Mouse (Mus musculus) embryonic facial prominence, embryonic 15.5 days (tissue): ENCODE measurements around the gene Trmt112. TPM values are rescaled to one million over a fixed set of nuclear protein-coding genes. Genes with fewer than 3 reads are reported as not detected.
A peak's percentile ranks its signal among the peaks of the same experiment; 100 is the strongest.

Source experiments
- ATAC-seq: fragments of 200-750 bp; cut with Nextera tagmentation; 2 replicates; pipeline ENCODE4 v1.8.0; 2017; ENCODE audit warnings: low read depth, moderate TSS enrichment; ENCODE audit not compliant: insufficient number of reproducible peaks, low FRiP score, low TSS enrichment
- H3K27ac ChIP-seq: fragments of 300-500 bp; sonication (generic); replicated peaks from 2 replicates; pipeline ENCODE4 v1.5.1; 2015; ENCODE audit warnings: mild to moderate bottlenecking, inconsistent platforms
- H3K27me3 ChIP-seq: fragments of 300-500 bp; sonication (generic); 2 replicates; pipeline ENCODE4 v1.6.1; 2015; ENCODE audit warnings: inconsistent platforms
- H3K36me3 ChIP-seq: fragments of 300-500 bp; sonication (generic); 2 replicates; pipeline ENCODE4 v1.6.1; 2015; ENCODE audit warnings: mild to moderate bottlenecking, inconsistent platforms
- H3K4me1 ChIP-seq: fragments of 300-500 bp; sonication (generic); 2 replicates; pipeline ENCODE4 v1.6.1; 2015; ENCODE audit warnings: inconsistent platforms
- H3K4me2 ChIP-seq: fragments of 300-500 bp; sonication (generic); replicated peaks from 2 replicates; pipeline ENCODE4 v1.6.1; 2015; ENCODE audit warnings: mild to moderate bottlenecking, inconsistent platforms
- H3K4me3 ChIP-seq: fragments of 300-500 bp; sonication (generic); replicated peaks from 2 replicates; pipeline ENCODE4 v1.5.1; 2015; ENCODE audit warnings: mild to moderate bottlenecking, inconsistent platforms
- H3K9ac ChIP-seq: fragments of 300-500 bp; sonication (generic); 2 replicates; pipeline ENCODE4 v1.6.1; 2015; ENCODE audit warnings: inconsistent platforms
- H3K9me3 ChIP-seq: fragments of 300-500 bp; sonication (generic); replicated peaks from 2 replicates; pipeline ENCODE4 v1.6.1; 2016; ENCODE audit warnings: inconsistent platforms
- WGBS: fragments of 180-500 bp; shearing (Covaris S2); methylation state at CpG from one replicate; pipeline ENCODE4 v1.1.7; 2015; 5-methylcytosine and 5-hydroxymethylcytosine counted together
- polyA plus RNA-seq: library from polyadenylated mRNA; unstranded; fragments of >200 nt; fragmentation: Nextera tagmentation; extraction: Ambion mirVana; gene quantifications from 2 replicates; pipeline ENCODE4 v1.2.1, GENCODE M21; 2015

Trmt112 gene
- polyA plus RNA-seq, 1 experiment from 2014 or later = 138 TPM

- Histone ChIP-seq H3K9ac (peak overlapping the region; percentile 64; the same call in 1 of the 2 replicates), H3K27me3 (peaks cover 25% of the 10 kb centered on the region), H3K4me1 (peaks cover 26% of the 10 kb centered on the region), H3K27ac (peak overlapping the region; percentile 83), H3K9me3 (no peaks in the 10 kb centered on the region), H3K36me3 (peaks cover 3% of the 10 kb centered on the region; the same call in 1 of the 2 replicates), H3K4me3 (peak overlapping the region; percentile 75), H3K4me2 (peak overlapping the region; percentile 87)
- no peak for ATAC-seq
- WGBS = 45% methylated on average over 8 of the region's 8 CpGs
These were observed 10.6 kb downstream of the Trmt112 start for GRCm38 (mm10) chr19:6919876-6920740.

GRCm38 (mm10) chr19:6920741-6921636 lies 11.5 kb downstream of the Trmt112 start:
- H3K27me3 ChIP-seq = peaks cover 34% of the 10 kb centered on the region

GRCm38 (mm10) chr19:6921647-6922567 lies 12.4 kb downstream of the Trmt112 start, which contains the start of gene Esrra:
TSS of gene Esrra (minus strand) at chr19:6921813.
- Histone ChIP-seq H3K9me3 (no peaks in the 10 kb centered on the region), H3K4me3 (peak within 1 kb of the TSS; percentile 75), H3K9ac (peak within 1 kb of the TSS; percentile 64), H3K27me3 (peaks cover 42% of the 10 kb centered on the region), H3K27ac (peak within 1 kb of the TSS; percentile 83), H3K36me3 (peaks cover 3% of the 10 kb centered on the region; the same call in 1 of the 2 replicates), H3K4me2 (peak within 1 kb of the TSS; percentile 87), H3K4me1 (peaks cover 41% of the 10 kb centered on the region)
- peak; percentile 95 for ATAC-seq
- under 1% methylated on average over 63 of the region's 66 CpGs for WGBS

More at GRCm38 (mm10) chr19:6920741-6921636, 11.5 kb downstream of the Trmt112 start:
- Histone ChIP-seq H3K36me3 (peaks cover 3% of the 10 kb centered on the region; the same call in 1 of the 2 replicates), H3K9ac (peak overlapping the region; percentile 64), H3K4me1 (peaks cover 35% of the 10 kb centered on the region), H3K27ac (peak overlapping the region; percentile 83), H3K4me3 (peak overlapping the region; percentile 75), H3K9me3 (no peaks in the 10 kb centered on the region), H3K4me2 (peak overlapping the region; percentile 87)
- WGBS = under 1% methylated on average over 44 of the region's 48 CpGs
- ATAC-seq = no peak; the same call in 1 of the 2 replicates

GRCm38 (mm10) chr19:6922901-6923735 lies 13.6 kb downstream of the Trmt112 start:
- Histone ChIP-seq H3K36me3 (peaks cover 3% of the 10 kb centered on the region; the same call in 1 of the 2 replicates), H3K27ac (0 out of 2 replicates have a peak overlapping the region, but pooled peaks have one; percentile 39), H3K9me3 (no peaks in the 10 kb centered on the region), H3K27me3 (peaks cover 54% of the 10 kb centered on the region), H3K4me3 (peak overlapping the region; percentile 75), H3K4me1 (peaks cover 45% of the 10 kb centered on the region), H3K9ac (no peak overlapping the region), H3K4me2 (peak overlapping the region; percentile 87)
- WGBS = 62% methylated on average over 6 of the region's 6 CpGs
- ATAC-seq = no peak

GRCm38 (mm10) chr19:6924461-6925306 lies 15.2 kb downstream of the Trmt112 start:
- peak overlapping the region; percentile 33 for H3K4me3 ChIP-seq
- no peaks in the 10 kb centered on the region for H3K9me3 ChIP-seq
- H3K27me3 ChIP-seq = peaks cover 65% of the 10 kb centered on the region
- H3K36me3 ChIP-seq = no peaks in the 10 kb centered on the region
- H3K27ac ChIP-seq = no peak overlapping the region
- no peak overlapping the region for H3K9ac ChIP-seq
- 2% methylated on average over 39 of the region's 39 CpGs for WGBS
- H3K4me1 ChIP-seq = peaks cover 45% of the 10 kb centered on the region
- ATAC-seq = no peak
- peak overlapping the region; percentile 51 for H3K4me2 ChIP-seq

- WGBS = 3% methylated on average over 9 of the region's 9 CpGs
- Histone ChIP-seq H3K9ac (no peak within 1 kb of the TSS), H3K36me3 (no peaks in the 10 kb centered on the region), H3K9me3 (no peaks in the 10 kb centered on the region), H3K27ac (peak within 1 kb of the TSS; percentile 72), H3K27me3 (peaks cover 69% of the 10 kb centered on the region), H3K4me2 (peak within 1 kb of the TSS; percentile 51), H3K4me3 (peak within 1 kb of the TSS; percentile 33), H3K4me1 (peaks cover 39% of the 10 kb centered on the region)
- ATAC-seq = no peak
These were observed 15.7 kb downstream of the Trmt112 start, which contains the start of gene Catsperz for GRCm38 (mm10) chr19:6925307-6925573. TSS of gene Catsperz (minus strand) at chr19:6925380.

- H3K9ac ChIP-seq = no peak overlapping the region
- no peaks in the 10 kb centered on the region for H3K9me3 ChIP-seq
- peak overlapping the region; percentile 51 for H3K4me2 ChIP-seq
- peak overlapping the region; percentile 72 for H3K27ac ChIP-seq
- peaks cover 34% of the 10 kb centered on the region for H3K4me1 ChIP-seq
- H3K27me3 ChIP-seq = peaks cover 74% of the 10 kb centered on the region
- ATAC-seq = no peak
- H3K4me3 ChIP-seq = peak overlapping the region; percentile 33
- 11% methylated on average over 40 of the region's 40 CpGs for WGBS
- no peaks in the 10 kb centered on the region for H3K36me3 ChIP-seq
These were observed 16.3 kb downstream of the Trmt112 start for GRCm38 (mm10) chr19:6925611-6926329.

GRCm38 (mm10) chr19:6926559-6927255 lies 17.2 kb downstream of the Trmt112 start:
- Histone ChIP-seq H3K4me2 (peak overlapping the region; percentile 51), H3K27me3 (peaks cover 82% of the 10 kb centered on the region), H3K36me3 (no peaks in the 10 kb centered on the region), H3K4me1 (peaks cover 32% of the 10 kb centered on the region), H3K9me3 (no peaks in the 10 kb centered on the region), H3K27ac (peak overlapping the region; percentile 72), H3K4me3 (peak overlapping the region; percentile 33), H3K9ac (no peak overlapping the region)
- 11% methylated on average over 26 of the region's 26 CpGs for WGBS
- no peak for ATAC-seq
